Mouse (Mus musculus): Measurements from ENCODE around the gene Tcaf3. TPM values are rescaled to one million over a fixed set of nuclear protein-coding genes. Genes with fewer than 3 reads are reported as not detected.

The Tcaf3 gene
- polyA plus RNA-seq, 1 experiment = not detected

GRCm38 (mm10) chr6:42547461-42547860 is 50.0 kb downstream of the Tcaf3 start, which contains the start of gene Olfr455:
Gene Olfr455, minus strand, starts transcription at chr6:42547587.
- Histone ChIP-seq H3K4me1 (ENCODE audit: control insufficient read depth) (no peaks in the 10 kb centered on the region), H3K36me3 (ENCODE audit: control insufficient read depth) (no peaks in the 10 kb centered on the region), H3K9me3 (ENCODE audit: control insufficient read depth, low read length) (no peaks in the 10 kb centered on the region), H3K4me3 (replicated peaks) (no peak within 1 kb of the TSS), H3K27me3 (ENCODE audit: control insufficient read depth) (no peaks in the 10 kb centered on the region)
- TF ChIP-seq TAL1 (IDR thresholded peaks at IDR 0.05; ENCODE audit: low read length) (no peak), GATA1 (IDR thresholded peaks at IDR 0.05; ENCODE audit: low read length) (no peak)

- no peaks in the 10 kb centered on the region for H3K4me1 ChIP-seq (ENCODE audit: control insufficient read depth)
- no peaks in the 10 kb centered on the region for H3K36me3 ChIP-seq (ENCODE audit: control insufficient read depth)
- no peaks in the 10 kb centered on the region for H3K27me3 ChIP-seq (ENCODE audit: control insufficient read depth)
- H3K9me3 ChIP-seq (ENCODE audit: control insufficient read depth, low read length) = no peaks in the 10 kb centered on the region
- TF ChIP-seq TAL1 (IDR thresholded peaks at IDR 0.05; ENCODE audit: low read length) = no peak
- no peak overlapping the region for H3K4me3 ChIP-seq (replicated peaks)
Measured at GRCm38 (mm10) chr6:42546180-42546579, 51.3 kb downstream of the Tcaf3 start.

- Histone ChIP-seq H3K4me1 (ENCODE audit: control insufficient read depth) (no peaks in the 10 kb centered on the region), H3K27me3 (ENCODE audit: control insufficient read depth) (no peaks in the 10 kb centered on the region), H3K4me3 (replicated peaks) (no peak overlapping the region), H3K9me3 (ENCODE audit: control insufficient read depth, low read length) (no peaks in the 10 kb centered on the region), H3K36me3 (ENCODE audit: control insufficient read depth) (no peaks in the 10 kb centered on the region)
- no peak for TF ChIP-seq TAL1 (IDR thresholded peaks at IDR 0.05; ENCODE audit: low read length)
- TF ChIP-seq GATA1 (IDR thresholded peaks at IDR 0.05; ENCODE audit: low read length) = no peak
Measured at GRCm38 (mm10) chr6:42545451-42545885, 52.0 kb downstream of the Tcaf3 start.

- no peaks in the 10 kb centered on the region for H3K9me3 ChIP-seq (ENCODE audit: control insufficient read depth, low read length)
- TF ChIP-seq GATA1 (IDR thresholded peaks at IDR 0.05; ENCODE audit: low read length) (no peak), TAL1 (IDR thresholded peaks at IDR 0.05; ENCODE audit: low read length) (no peak)
- H3K27me3 ChIP-seq (ENCODE audit: control insufficient read depth) = no peaks in the 10 kb centered on the region
- H3K36me3 ChIP-seq (ENCODE audit: control insufficient read depth) = no peaks in the 10 kb centered on the region
- H3K4me1 ChIP-seq (ENCODE audit: control insufficient read depth) = no peaks in the 10 kb centered on the region
- no peak overlapping the region for H3K4me3 ChIP-seq (replicated peaks)
Measured at GRCm38 (mm10) chr6:42544846-42545245, 52.6 kb downstream of the Tcaf3 start.

- Histone ChIP-seq H3K4me1 (ENCODE audit: control insufficient read depth) (no peaks in the 10 kb centered on the region), H3K27me3 (ENCODE audit: control insufficient read depth) (no peaks in the 10 kb centered on the region), H3K36me3 (ENCODE audit: control insufficient read depth) (no peaks in the 10 kb centered on the region), H3K9me3 (ENCODE audit: control insufficient read depth, low read length) (peaks cover 5% of the 10 kb centered on the region), H3K4me3 (replicated peaks) (no peak overlapping the region)
- TF ChIP-seq GATA1 (IDR thresholded peaks at IDR 0.05; ENCODE audit: low read length) = no peak
- TF ChIP-seq TAL1 (IDR thresholded peaks at IDR 0.05; ENCODE audit: low read length) = no peak
Measured at GRCm38 (mm10) chr6:42542036-42543031, 55.2 kb downstream of the Tcaf3 start.

- TF ChIP-seq GATA1 (IDR thresholded peaks at IDR 0.05; ENCODE audit: low read length) (no peak), TAL1 (IDR thresholded peaks at IDR 0.05; ENCODE audit: low read length) (no peak)
- H3K4me1 ChIP-seq (ENCODE audit: control insufficient read depth) = no peaks in the 10 kb centered on the region
- no peak overlapping the region for H3K4me3 ChIP-seq (replicated peaks)
- H3K27me3 ChIP-seq (ENCODE audit: control insufficient read depth) = no peaks in the 10 kb centered on the region
- peaks cover 5% of the 10 kb centered on the region for H3K9me3 ChIP-seq (ENCODE audit: control insufficient read depth, low read length)
- no peaks in the 10 kb centered on the region for H3K36me3 ChIP-seq (ENCODE audit: control insufficient read depth)
Measured at GRCm38 (mm10) chr6:42540681-42541080, 56.8 kb downstream of the Tcaf3 start.

GRCm38 (mm10) chr6:42539711-42540110 is 57.8 kb downstream of the Tcaf3 start:
- Histone ChIP-seq H3K36me3 (ENCODE audit: control insufficient read depth) (no peaks in the 10 kb centered on the region), H3K9me3 (ENCODE audit: control insufficient read depth, low read length) (peaks cover 5% of the 10 kb centered on the region), H3K27me3 (ENCODE audit: control insufficient read depth) (no peaks in the 10 kb centered on the region), H3K4me3 (replicated peaks) (no peak overlapping the region), H3K4me1 (ENCODE audit: control insufficient read depth) (no peaks in the 10 kb centered on the region)
- TF ChIP-seq GATA1 (IDR thresholded peaks at IDR 0.05; ENCODE audit: low read length) (no peak), TAL1 (IDR thresholded peaks at IDR 0.05; ENCODE audit: low read length) (no peak)

Other genes starting within 250 kb of the Tcaf3 start
- 4.1 TPM in 2 replicates for gene Zyx, start 248.1 kb downstream of the Tcaf3 start, polyA plus RNA-seq (2012)
- gene Epha1, start 224.4 kb downstream of the Tcaf3 start, polyA plus RNA-seq (2012) = 0.02 TPM in 1 of 2 replicates, not detected in the other
- not detected in 2 replicates for gene Tas2r143, start 197.5 kb downstream of the Tcaf3 start, polyA plus RNA-seq (2012)
- gene Tas2r135, start 192.3 kb downstream of the Tcaf3 start, polyA plus RNA-seq (2012) = not detected in 2 replicates
- gene Tas2r126, start 163.2 kb downstream of the Tcaf3 start, polyA plus RNA-seq (2012) = not detected in 2 replicates
- not detected in 2 replicates for gene Olfr458, start 132.5 kb downstream of the Tcaf3 start, polyA plus RNA-seq (2012)
- not detected in 2 replicates for gene Olfr457, start 121.4 kb downstream of the Tcaf3 start, polyA plus RNA-seq (2012)
- gene Olfr456, start 110.5 kb downstream of the Tcaf3 start, polyA plus RNA-seq (2012) = not detected in 2 replicates
- not detected in 2 replicates for gene Olfr455, start 50.1 kb downstream of the Tcaf3 start, polyA plus RNA-seq (2012)
- 0.09 TPM in 1 of 2 replicates, not detected in the other for gene Tcaf2, start 47.6 kb upstream of the Tcaf3 start, polyA plus RNA-seq (2012)
- 0.01 TPM in 2 replicates for gene Tcaf1, start 112.4 kb upstream of the Tcaf3 start, polyA plus RNA-seq (2012)
- gene Olfr453, start 141.7 kb upstream of the Tcaf3 start, polyA plus RNA-seq (2012) = not detected in 2 replicates
- gene Olfr38, start 158.7 kb upstream of the Tcaf3 start, polyA plus RNA-seq (2012) = not detected in 2 replicates
- gene Olfr452, start 187.4 kb upstream of the Tcaf3 start, polyA plus RNA-seq (2012) = not detected in 2 replicates
- gene Olfr450, start 214.2 kb upstream of the Tcaf3 start, polyA plus RNA-seq (2012) = 0.05 TPM in 1 of 2 replicates, not detected in the other
- not detected in 2 replicates for gene Olfr449, start 236.7 kb upstream of the Tcaf3 start, polyA plus RNA-seq (2012)